Mouse (Mus musculus) ES-Bruce4 (cell line): ENCODE results near the gene Siglecg. TPM values are rescaled to one million over a fixed set of nuclear protein-coding genes. Genes with fewer than 3 reads are reported as not detected.

Source experiments
- H3K27ac ChIP-seq: 2 replicates; pipeline ENCODE4 v1.5.1; 2012; ENCODE audit warnings: low read length, inconsistent platforms; ENCODE audit not compliant: insufficient read depth
- H3K27me3 ChIP-seq: 2 replicates; pipeline ENCODE4 v1.6.1; 2012; ENCODE audit warnings: mild to moderate bottlenecking, low read length, inconsistent platforms; ENCODE audit not compliant: control insufficient read depth, poor library complexity, insufficient read depth, severe bottlenecking
- H3K36me3 ChIP-seq: 2 replicates; pipeline ENCODE4 v1.6.1; 2012; ENCODE audit warnings: inconsistent platforms, mild to moderate bottlenecking, low read length, moderate library complexity; ENCODE audit not compliant: control insufficient read depth, poor library complexity, insufficient read depth, severe bottlenecking
- H3K4me1 ChIP-seq: one replicate; pipeline ENCODE4 v1.8.1; 2011; ENCODE audit warnings: low read length; ENCODE audit not compliant: control insufficient read depth, insufficient read depth
- H3K4me3 ChIP-seq: 2 replicates; pipeline ENCODE4 v1.5.1; 2011; ENCODE audit warnings: low read depth, mild to moderate bottlenecking, low read length
- H3K9ac ChIP-seq: 2 replicates; pipeline ENCODE4 v1.6.1; 2012; ENCODE audit warnings: low read depth, mild to moderate bottlenecking, inconsistent platforms; ENCODE audit not compliant: poor library complexity, severe bottlenecking
- H3K9me3 ChIP-seq: replicated peaks from 2 replicates; pipeline ENCODE4 v1.6.1; 2012; ENCODE audit warnings: mild to moderate bottlenecking, low read length, inconsistent platforms; ENCODE audit not compliant: control insufficient read depth, poor library complexity, insufficient read depth, severe bottlenecking
- CTCF ChIP-seq: IDR thresholded peaks from one replicate; pipeline ENCODE4 v1.8.1; 2011; ENCODE audit warnings: low read depth, low read length
- EP300 ChIP-seq: IDR thresholded peaks from 2 replicates; pipeline ENCODE4 v1.6.1; 2011; ENCODE audit warnings: low read depth, low read length; ENCODE audit not compliant: insufficient read depth
- POLR2A ChIP-seq: IDR thresholded peaks from one replicate; pipeline ENCODE4 v1.8.1; 2011; ENCODE audit warnings: low read length; ENCODE audit not compliant: insufficient read depth
- polyA plus RNA-seq: library from polyadenylated mRNA; stranded (reverse); fragments of >200 nt; gene quantifications from 2 replicates; pipeline ENCODE4 v1.2.4, GENCODE M21; 2011; ENCODE audit warnings: low read depth; ENCODE audit not compliant: missing spikeins, insufficient read depth, insufficient read length

The Siglecg gene
- polyA plus RNA-seq, 1 experiment: 0.24 TPM

DNA sequence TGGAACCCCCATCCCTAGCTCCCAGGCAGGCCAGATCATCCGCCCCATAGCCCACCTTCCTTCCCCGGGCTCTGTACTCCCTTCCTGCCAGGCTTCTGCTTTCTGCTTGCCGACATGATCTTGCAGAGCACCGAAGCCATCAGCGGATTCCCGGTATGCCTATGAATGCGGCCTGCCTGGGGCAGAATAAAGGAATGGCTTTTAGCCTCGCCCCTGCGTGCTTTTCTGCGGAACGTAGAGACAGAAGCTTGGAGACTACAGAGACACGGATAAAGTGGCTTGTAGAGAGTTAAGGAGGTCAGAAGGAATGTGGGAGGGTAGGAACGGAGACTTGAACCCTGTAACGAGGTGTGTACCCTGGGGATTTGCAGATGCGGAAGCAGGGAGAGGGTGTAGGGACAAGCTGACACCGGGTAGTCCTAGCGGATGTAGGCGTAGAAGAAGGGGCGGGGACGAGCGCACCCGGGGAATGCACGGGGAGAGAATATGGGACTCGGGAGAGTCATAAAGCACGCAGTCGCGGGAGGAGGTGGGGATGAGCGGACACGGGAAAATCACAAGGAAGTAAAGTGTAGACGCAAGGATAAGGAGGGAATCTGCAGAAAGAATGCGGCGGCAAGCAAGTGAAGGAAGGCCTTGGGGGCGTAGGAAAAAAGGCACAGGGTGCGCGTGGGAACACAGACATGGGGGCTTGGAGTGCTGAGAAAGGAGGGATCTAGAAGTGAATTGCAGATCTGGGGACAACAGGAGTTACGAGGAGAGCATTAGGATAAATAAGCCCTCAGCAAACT, 35.3 kb downstream of the Siglecg start:
- Histone ChIP-seq H3K27ac (peak overlapping the region; percentile 54), H3K9ac (peak overlapping the region; percentile 24; the same call in 1 of the 2 replicates), H3K36me3 (no peaks in the 10 kb centered on the region), H3K9me3 (no peaks in the 10 kb centered on the region), H3K4me3 (peak overlapping the region; percentile 80), H3K27me3 (no peaks in the 10 kb centered on the region), H3K4me1 (peaks cover 4% of the 10 kb centered on the region)
- TF ChIP-seq CTCF: no peak
- no peak for TF ChIP-seq POLR2A
- TF ChIP-seq EP300: no peak

DNA sequence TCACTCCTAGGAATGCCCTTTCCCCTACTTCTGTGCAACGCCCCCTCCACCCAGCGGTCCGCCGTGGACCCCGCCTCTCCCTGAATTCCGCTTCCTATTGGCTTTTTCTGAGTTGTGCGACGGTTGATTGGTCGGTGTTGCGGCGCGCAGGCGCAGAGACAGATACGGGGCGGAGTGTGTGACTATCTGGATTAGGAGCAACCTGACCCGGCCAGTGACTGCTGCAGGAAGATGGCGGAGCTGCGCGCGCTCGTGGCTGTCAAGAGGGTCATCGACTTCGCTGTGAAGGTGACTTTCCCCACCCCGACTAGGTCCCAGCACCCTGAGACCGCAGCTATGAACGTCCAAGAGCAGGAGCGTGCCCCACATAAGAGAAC, 35.9 kb downstream of the Siglecg start, which contains the start of the genes Etfb and Gm45233:
Etfb (plus strand) TSS at position 167 of the 377 bp plus-strand sequence.
Gm45233 (plus strand) TSS at position 212 of the 377 bp plus-strand sequence.
- Histone ChIP-seq H3K27me3 (no peaks in the 10 kb centered on the region), H3K9me3 (no peaks in the 10 kb centered on the region), H3K4me3 (peak within 1 kb of the TSS; percentile 80), H3K36me3 (no peaks in the 10 kb centered on the region), H3K27ac (peak within 1 kb of the TSS; percentile 54), H3K9ac (peak within 1 kb of the TSS; percentile 59), H3K4me1 (peaks cover 4% of the 10 kb centered on the region)
- TF ChIP-seq POLR2A: peak; percentile 79
- no peak for TF ChIP-seq CTCF
- TF ChIP-seq EP300: no peak

DNA sequence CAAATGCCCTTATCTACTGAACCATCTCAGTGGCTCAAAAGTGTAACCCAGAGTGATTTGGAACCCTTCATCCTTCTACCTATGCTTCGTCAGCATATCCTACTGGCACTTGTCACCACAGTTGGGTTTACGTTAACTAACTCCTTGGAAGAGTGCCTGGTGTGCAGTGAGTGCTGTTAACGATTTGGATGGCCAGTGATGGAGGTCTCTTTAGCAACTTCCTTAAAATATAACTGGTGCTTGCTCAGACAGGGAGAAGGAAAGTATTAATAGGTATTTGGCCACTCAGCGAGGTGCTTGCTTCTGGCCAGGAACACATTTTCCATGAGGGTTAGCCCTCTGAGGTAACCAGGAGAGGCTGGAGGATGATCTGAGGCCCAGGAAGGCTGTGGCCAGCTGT, 39.8 kb downstream of the Siglecg start:
- Histone ChIP-seq H3K36me3 (no peaks in the 10 kb centered on the region), H3K27me3 (no peaks in the 10 kb centered on the region), H3K27ac (no peak overlapping the region), H3K4me1 (no peaks in the 10 kb centered on the region), H3K9ac (no peak overlapping the region), H3K4me3 (no peak overlapping the region), H3K9me3 (no peaks in the 10 kb centered on the region)
- TF ChIP-seq EP300 (no peak), CTCF (no peak), POLR2A (no peak)

DNA sequence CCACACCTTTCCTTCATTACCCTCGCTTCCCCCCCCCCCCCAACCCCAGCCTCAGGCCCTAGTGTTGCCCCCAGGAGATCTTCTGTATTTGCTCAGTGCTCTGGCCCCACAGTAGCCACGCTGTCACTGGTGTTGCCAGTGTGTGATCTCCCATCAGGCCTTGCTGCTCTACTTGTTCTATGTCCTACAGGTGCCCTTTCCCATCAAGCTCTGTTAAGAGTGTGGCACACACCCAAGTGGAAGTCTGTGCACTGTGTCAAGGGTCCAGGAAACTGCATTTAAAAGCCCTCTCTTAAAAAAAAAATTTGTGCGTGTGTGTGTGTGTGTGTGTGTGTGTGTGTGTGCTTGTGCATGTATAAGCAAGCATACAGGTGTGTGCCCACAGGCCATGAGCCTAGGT, 40.2 kb downstream of the Siglecg start:
- no peaks in the 10 kb centered on the region for H3K27me3 ChIP-seq
- no peak overlapping the region for H3K9ac ChIP-seq
- H3K36me3 ChIP-seq: no peaks in the 10 kb centered on the region
- no peak overlapping the region for H3K4me3 ChIP-seq
- no peaks in the 10 kb centered on the region for H3K4me1 ChIP-seq
- H3K27ac ChIP-seq: no peak overlapping the region
- no peak for TF ChIP-seq POLR2A
- no peak for TF ChIP-seq CTCF
- TF ChIP-seq EP300: no peak
- H3K9me3 ChIP-seq: no peaks in the 10 kb centered on the region

DNA sequence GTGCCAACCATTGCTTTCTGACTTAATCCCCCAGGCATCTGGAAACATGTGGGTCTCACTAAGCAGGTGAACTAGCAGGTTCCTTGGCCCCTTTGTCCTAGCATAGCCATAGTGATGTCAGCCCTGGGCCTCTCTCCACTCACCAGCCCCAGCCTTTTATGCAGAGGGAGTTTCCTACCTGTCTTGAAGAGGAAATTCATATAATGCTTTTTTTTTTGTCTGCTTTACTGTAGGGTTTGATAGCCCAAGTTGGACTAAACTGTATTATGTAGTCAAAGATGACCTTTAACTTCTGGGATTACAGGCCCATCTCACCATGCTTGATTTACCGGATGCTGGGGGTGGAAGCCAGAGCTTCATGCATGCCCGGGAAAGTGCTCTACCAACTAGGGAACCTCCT, 41.8 kb downstream of the Siglecg start:
- TF ChIP-seq CTCF (no peak), EP300 (no peak), POLR2A (no peak)
- Histone ChIP-seq H3K36me3 (no peaks in the 10 kb centered on the region), H3K9me3 (no peaks in the 10 kb centered on the region), H3K9ac (no peak overlapping the region), H3K4me3 (no peak overlapping the region), H3K27me3 (no peaks in the 10 kb centered on the region), H3K27ac (no peak overlapping the region), H3K4me1 (no peaks in the 10 kb centered on the region)

DNA sequence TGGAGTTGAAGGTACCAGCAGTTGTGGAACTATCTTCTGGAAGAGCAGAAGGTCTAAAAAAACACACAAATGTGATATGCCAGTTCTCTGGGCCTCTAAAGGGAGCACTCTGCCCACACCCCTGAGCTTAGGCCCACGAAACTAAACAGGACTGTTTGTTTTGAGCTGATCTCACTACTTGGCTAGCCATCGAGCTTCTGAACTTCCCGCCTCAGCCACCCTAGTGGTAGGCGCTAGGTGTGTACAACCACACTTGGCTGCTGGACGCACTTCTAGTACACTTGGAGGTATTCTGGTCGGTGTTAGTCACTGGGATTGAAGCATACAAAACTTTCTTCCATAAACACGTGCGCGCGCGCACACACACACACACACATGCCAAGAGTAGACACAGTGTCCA, 43.7 kb downstream of the Siglecg start:
- no peaks in the 10 kb centered on the region for H3K4me1 ChIP-seq
- no peak overlapping the region for H3K9ac ChIP-seq
- H3K27ac ChIP-seq: no peak overlapping the region
- no peaks in the 10 kb centered on the region for H3K27me3 ChIP-seq
- TF ChIP-seq EP300 (no peak), POLR2A (no peak), CTCF (no peak)
- no peaks in the 10 kb centered on the region for H3K36me3 ChIP-seq
- no peak overlapping the region for H3K4me3 ChIP-seq
- H3K9me3 ChIP-seq: peaks cover 5% of the 10 kb centered on the region
